Mouse (Mus musculus): ENCODE measurements at regions not wholly inside any gene's neighbourhood (a gene's known extent, or its start where the extent isn't known, plus 50 kb on each side); places are given as distances from the start of the nearest gene placed in this dataset.
A peak's percentile ranks its signal among the peaks of the same experiment; 100 is the strongest.

GRCm38 (mm10) chr12:118415956-118416355 lies 114.7 kb upstream of the Sp4 start:
- Histone ChIP-seq H3K9me3 (ENCODE audit: control insufficient read depth, low read length) (peaks cover 6% of the 10 kb centered on the region; the same call in 1 of the 2 replicates), H3K27ac (ENCODE audit: low read length) (no peak overlapping the region), H3K9ac (replicated peaks; ENCODE audit: low read depth, low read length) (no peak overlapping the region), H3K27me3 (replicated peaks; ENCODE audit: control insufficient read depth, insufficient read depth, low read length) (no peaks in the 10 kb centered on the region), H3K4me1 (replicated peaks; ENCODE audit: control insufficient read depth, insufficient read depth, low read length) (no peaks in the 10 kb centered on the region), H3K36me3 (ENCODE audit: control insufficient read depth, insufficient read depth) (no peaks in the 10 kb centered on the region), H3K4me2 (ENCODE audit: low read length) (no peak overlapping the region), H3K4me3 (replicated peaks; ENCODE audit: low read length) (no peak overlapping the region)
- no peak for ATAC-seq
- 81% methylated on average over 1 of the region's 1 CpGs for WGBS

GRCm38 (mm10) chr12:118411767-118412430 lies 110.7 kb upstream of the Sp4 start:
- no peaks in the 10 kb centered on the region for H3K36me3 ChIP-seq (ENCODE audit: control insufficient read depth, insufficient read depth)
- H3K27me3 ChIP-seq (replicated peaks; ENCODE audit: control insufficient read depth, insufficient read depth, low read length) = no peaks in the 10 kb centered on the region
- no peak overlapping the region for H3K4me3 ChIP-seq (replicated peaks; ENCODE audit: low read length)
- H3K27ac ChIP-seq (ENCODE audit: low read length) = no peak overlapping the region
- no peak for ATAC-seq
- H3K4me1 ChIP-seq (replicated peaks; ENCODE audit: control insufficient read depth, insufficient read depth, low read length) = no peaks in the 10 kb centered on the region
- no peak overlapping the region for H3K9ac ChIP-seq (replicated peaks; ENCODE audit: low read depth, low read length)
- H3K4me2 ChIP-seq (ENCODE audit: low read length) = no peak overlapping the region
- H3K9me3 ChIP-seq (ENCODE audit: control insufficient read depth, low read length) = no peaks in the 10 kb centered on the region
- 75% methylated on average over 7 of the region's 7 CpGs for WGBS

GRCm38 (mm10) chr12:118410917-118411316 lies 109.7 kb upstream of the Sp4 start:
- peaks cover 4% of the 10 kb centered on the region; the same call in 1 of the 2 replicates for H3K27me3 ChIP-seq (replicated peaks; ENCODE audit: control insufficient read depth, insufficient read depth, low read length)
- ATAC-seq = no peak

GRCm38 (mm10) chr12:118405135-118405534 lies 103.9 kb upstream of the Sp4 start:
- ATAC-seq = peak; percentile 57
- no peaks in the 10 kb centered on the region for H3K9me3 ChIP-seq (ENCODE audit: control insufficient read depth, low read length)
- no peak overlapping the region for H3K4me3 ChIP-seq (replicated peaks; ENCODE audit: low read length)
- no peaks in the 10 kb centered on the region; the same call in 1 of the 2 replicates for H3K4me1 ChIP-seq (replicated peaks; ENCODE audit: control insufficient read depth, insufficient read depth, low read length)
- no peaks in the 10 kb centered on the region for H3K36me3 ChIP-seq (ENCODE audit: control insufficient read depth, insufficient read depth)
- no peak overlapping the region for H3K9ac ChIP-seq (replicated peaks; ENCODE audit: low read depth, low read length)
- no peak overlapping the region for H3K4me2 ChIP-seq (ENCODE audit: low read length)
- H3K27ac ChIP-seq (ENCODE audit: low read length) = no peak overlapping the region
- peaks cover 4% of the 10 kb centered on the region; the same call in 1 of the 2 replicates for H3K27me3 ChIP-seq (replicated peaks; ENCODE audit: control insufficient read depth, insufficient read depth, low read length)

More at GRCm38 (mm10) chr12:118410917-118411316, 109.7 kb upstream of the Sp4 start:
- no peaks in the 10 kb centered on the region for H3K36me3 ChIP-seq (ENCODE audit: control insufficient read depth, insufficient read depth)
- H3K4me1 ChIP-seq (replicated peaks; ENCODE audit: control insufficient read depth, insufficient read depth, low read length) = no peaks in the 10 kb centered on the region
- H3K9me3 ChIP-seq (ENCODE audit: control insufficient read depth, low read length) = no peaks in the 10 kb centered on the region
- H3K4me2 ChIP-seq (ENCODE audit: low read length) = no peak overlapping the region
- no peak overlapping the region for H3K27ac ChIP-seq (ENCODE audit: low read length)
- H3K9ac ChIP-seq (replicated peaks; ENCODE audit: low read depth, low read length) = no peak overlapping the region
- no peak overlapping the region for H3K4me3 ChIP-seq (replicated peaks; ENCODE audit: low read length)

GRCm38 (mm10) chr12:118404171-118404570 lies 102.9 kb upstream of the Sp4 start:
- no peak for ATAC-seq
- Histone ChIP-seq H3K4me1 (replicated peaks; ENCODE audit: control insufficient read depth, insufficient read depth, low read length) (no peaks in the 10 kb centered on the region; the same call in 1 of the 2 replicates), H3K27ac (ENCODE audit: low read length) (no peak overlapping the region), H3K4me2 (ENCODE audit: low read length) (no peak overlapping the region), H3K4me3 (replicated peaks; ENCODE audit: low read length) (no peak overlapping the region), H3K9ac (replicated peaks; ENCODE audit: low read depth, low read length) (no peak overlapping the region), H3K9me3 (ENCODE audit: control insufficient read depth, low read length) (no peaks in the 10 kb centered on the region), H3K27me3 (replicated peaks; ENCODE audit: control insufficient read depth, insufficient read depth, low read length) (peaks cover 4% of the 10 kb centered on the region; the same call in 1 of the 2 replicates), H3K36me3 (ENCODE audit: control insufficient read depth, insufficient read depth) (no peaks in the 10 kb centered on the region)
- WGBS = 20% methylated on average over 5 of the region's 5 CpGs

GRCm38 (mm10) chr12:118403519-118404087 lies 102.4 kb upstream of the Sp4 start:
- Histone ChIP-seq H3K4me3 (replicated peaks; ENCODE audit: low read length) (no peak overlapping the region), H3K9ac (replicated peaks; ENCODE audit: low read depth, low read length) (no peak overlapping the region), H3K27ac (ENCODE audit: low read length) (no peak overlapping the region), H3K4me1 (replicated peaks; ENCODE audit: control insufficient read depth, insufficient read depth, low read length) (no peaks in the 10 kb centered on the region; the same call in 1 of the 2 replicates), H3K4me2 (ENCODE audit: low read length) (no peak overlapping the region), H3K27me3 (replicated peaks; ENCODE audit: control insufficient read depth, insufficient read depth, low read length) (peaks cover 4% of the 10 kb centered on the region; the same call in 1 of the 2 replicates), H3K9me3 (ENCODE audit: control insufficient read depth, low read length) (no peaks in the 10 kb centered on the region), H3K36me3 (ENCODE audit: control insufficient read depth, insufficient read depth) (no peaks in the 10 kb centered on the region)
- no peak for ATAC-seq
- WGBS = 81% methylated on average over 4 of the region's 4 CpGs

GRCm38 (mm10) chr12:118401377-118401776 lies 100.1 kb upstream of the Sp4 start:
- Histone ChIP-seq H3K27me3 (replicated peaks; ENCODE audit: control insufficient read depth, insufficient read depth, low read length) (peaks cover 4% of the 10 kb centered on the region; the same call in 1 of the 2 replicates), H3K4me2 (ENCODE audit: low read length) (no peak overlapping the region), H3K4me3 (replicated peaks; ENCODE audit: low read length) (no peak overlapping the region), H3K9ac (replicated peaks; ENCODE audit: low read depth, low read length) (no peak overlapping the region), H3K27ac (ENCODE audit: low read length) (no peak overlapping the region), H3K36me3 (ENCODE audit: control insufficient read depth, insufficient read depth) (no peaks in the 10 kb centered on the region), H3K4me1 (replicated peaks; ENCODE audit: control insufficient read depth, insufficient read depth, low read length) (no peaks in the 10 kb centered on the region; the same call in 1 of the 2 replicates), H3K9me3 (ENCODE audit: control insufficient read depth, low read length) (no peaks in the 10 kb centered on the region)
- ATAC-seq = no peak

GRCm38 (mm10) chr12:118391654-118392053 lies 90.4 kb upstream of the Sp4 start:
- no peak overlapping the region for H3K4me3 ChIP-seq (replicated peaks; ENCODE audit: low read length)
- no peaks in the 10 kb centered on the region for H3K4me1 ChIP-seq (replicated peaks; ENCODE audit: control insufficient read depth, insufficient read depth, low read length)
- no peaks in the 10 kb centered on the region for H3K36me3 ChIP-seq (ENCODE audit: control insufficient read depth, insufficient read depth)
- no peaks in the 10 kb centered on the region for H3K9me3 ChIP-seq (ENCODE audit: control insufficient read depth, low read length)
- no peak overlapping the region for H3K27ac ChIP-seq (ENCODE audit: low read length)
- no peak overlapping the region for H3K4me2 ChIP-seq (ENCODE audit: low read length)
- H3K9ac ChIP-seq (replicated peaks; ENCODE audit: low read depth, low read length) = no peak overlapping the region
- no peaks in the 10 kb centered on the region for H3K27me3 ChIP-seq (replicated peaks; ENCODE audit: control insufficient read depth, insufficient read depth, low read length)
- ATAC-seq = no peak

GRCm38 (mm10) chr12:118381013-118381412 lies 79.8 kb upstream of the Sp4 start:
- no peak overlapping the region for H3K4me3 ChIP-seq (replicated peaks; ENCODE audit: low read length)
- ATAC-seq = no peak
- no peak overlapping the region for H3K4me2 ChIP-seq (ENCODE audit: low read length)
- H3K27ac ChIP-seq (ENCODE audit: low read length) = no peak overlapping the region
- 93% methylated on average over 3 of the region's 3 CpGs for WGBS
- H3K9me3 ChIP-seq (ENCODE audit: control insufficient read depth, low read length) = no peaks in the 10 kb centered on the region
- no peak overlapping the region for H3K9ac ChIP-seq (replicated peaks; ENCODE audit: low read depth, low read length)
- H3K36me3 ChIP-seq (ENCODE audit: control insufficient read depth, insufficient read depth) = no peaks in the 10 kb centered on the region
- H3K4me1 ChIP-seq (replicated peaks; ENCODE audit: control insufficient read depth, insufficient read depth, low read length) = 0 out of 2 replicates have a peak, but pooled peaks cover 2% of the 10 kb centered on the region
- no peaks in the 10 kb centered on the region for H3K27me3 ChIP-seq (replicated peaks; ENCODE audit: control insufficient read depth, insufficient read depth, low read length)

Measured in forebrain, embryonic 16.5 days (tissue).